Comparison of ENCODE assay signal across 9 mouse cellular contexts in genomic region chr7:3707027-3707426, GRCm38 (mm10). TPM values are rescaled to one million over a fixed set of nuclear protein-coding genes. Genes with fewer than 3 reads are reported as not detected.
DNase-seq lines count a peak whose midpoint lies in the region; ATAC-seq and TF ChIP-seq lines count a peak whose summit lies in the region.
"Had no signal": no experiment of that assay in that cellular context is flagged by ENCODE, and none has a peak within 500 bp of the region (broad histone marks: within the 10 kb centered on the region; RNA-seq: fewer than 3 reads in every experiment).

No protein-coding gene starts in this region.

- no peak for TF ChIP-seq CTCF in liver, embryonic 14.5 days (IDR thresholded peaks at IDR 0.05; ENCODE audit: low read depth)
- no peak for TF ChIP-seq CTCF in thymus, adult 2 months (IDR thresholded peaks at IDR 0.05; ENCODE audit: borderline replicate concordance, control insufficient read depth, extremely low read depth, insufficient read depth, low read length, poor library complexity)

- no peak overlapping the region for H3K27ac ChIP-seq in forebrain, embryonic 11.5 days (ENCODE audit: low read depth, low read length)
- H3K27ac ChIP-seq in forebrain, embryonic 16.5 days (ENCODE audit: low read length), result no peak overlapping the region
- no peak overlapping the region for H3K27ac ChIP-seq in embryonic facial prominence, embryonic 12.5 days
- H3K27ac ChIP-seq in liver, embryonic 14.5 days, result peak overlapping the region; percentile 15
- no peak overlapping the region for H3K27ac ChIP-seq in thymus, adult 2 months (ENCODE audit: control insufficient read depth, insufficient read depth, low read length)

- TF ChIP-seq POLR2A in thymus, adult 2 months (IDR thresholded peaks at IDR 0.05; ENCODE audit: control insufficient read depth, extremely low read depth, insufficient read depth, low read length, poor library complexity), result no peak

- H3K9me3 ChIP-seq in forebrain, embryonic 11.5 days (ENCODE audit: control insufficient read depth, low read length), result no peaks in the 10 kb centered on the region
- H3K9me3 ChIP-seq in forebrain, embryonic 16.5 days (ENCODE audit: control insufficient read depth, low read length), result no peaks in the 10 kb centered on the region
- no peaks in the 10 kb centered on the region for H3K9me3 ChIP-seq in embryonic facial prominence, embryonic 12.5 days
- no peaks in the 10 kb centered on the region for H3K9me3 ChIP-seq in liver, embryonic 14.5 days (ENCODE audit: control insufficient read depth, low read length)

- no peak for TF ChIP-seq EP300 in liver, embryonic 14.5 days (IDR thresholded peaks at IDR 0.05; ENCODE audit: low read depth)

- no peak overlapping the region for H3K4me3 ChIP-seq in forebrain, embryonic 11.5 days (ENCODE audit: low read depth, low read length)
- H3K4me3 ChIP-seq in forebrain, embryonic 16.5 days (replicated peaks; ENCODE audit: low read length), result no peak overlapping the region
- no peak overlapping the region for H3K4me3 ChIP-seq in embryonic facial prominence, embryonic 12.5 days
- H3K4me3 ChIP-seq in liver, embryonic 14.5 days (ENCODE audit: insufficient read depth in 1 of 2, low read depth in 2 of 2, low read length in 2 of 2), result peak overlapping the region in 1 of 2 experiments; percentile 88; a peak in 1 of 4 replicates
- H3K4me3 ChIP-seq in thymus, adult 2 months (ENCODE audit: control insufficient read depth, insufficient read depth, low read length), result no peak overlapping the region

- peak; percentile 48 for DNase-seq in forebrain, embryonic 11.5 days (ENCODE audit: low spot score)
- DNase-seq in 416B (ENCODE audit: low read depth), result peak; percentile 97
- peak in 1 of 3 experiments; percentile 37 for DNase-seq in liver, embryonic 14.5 days (ENCODE audit: low read depth in 3 of 3, low spot score in 3 of 3)
- no peak for DNase-seq in thymus, adult 2 months
- DNase-seq in right cerebral cortex, postnatal 25 days, result no peak
- DNase-seq: thymus, postnatal 25 days had no signal

- H3K9ac ChIP-seq in forebrain, embryonic 11.5 days (ENCODE audit: low read length), result no peak overlapping the region
- no peak overlapping the region for H3K9ac ChIP-seq in forebrain, embryonic 16.5 days (replicated peaks; ENCODE audit: low read depth, low read length)
- no peak overlapping the region for H3K9ac ChIP-seq in embryonic facial prominence, embryonic 12.5 days
- H3K9ac ChIP-seq in liver, embryonic 14.5 days (replicated peaks), result no peak overlapping the region; the same call in 1 of the 2 replicates

- ATAC-seq in forebrain, embryonic 11.5 days (replicated peaks; ENCODE audit: low FRiP score), result no peak
- no peak for ATAC-seq in forebrain, embryonic 16.5 days
- no peak for ATAC-seq in embryonic facial prominence, embryonic 12.5 days (ENCODE audit: insufficient number of reproducible peaks, insufficient read depth, low FRiP score, low TSS enrichment)
- ATAC-seq in liver, embryonic 14.5 days (ENCODE audit: insufficient read depth), result 0 out of 2 replicates have a peak, but pooled peaks have one; percentile 1
- no peak for ATAC-seq in erythroblast, adult 5-6 weeks (replicated peaks; ENCODE audit: low FRiP score, poor library complexity, severe bottlenecking)

- no peak overlapping the region for H3K4me2 ChIP-seq in forebrain, embryonic 11.5 days (ENCODE audit: low read depth, low read length, severe bottlenecking)
- no peak overlapping the region; the same call in 1 of the 2 replicates for H3K4me2 ChIP-seq in forebrain, embryonic 16.5 days (ENCODE audit: low read length)
- peak overlapping the region; percentile 73 for H3K4me2 ChIP-seq in embryonic facial prominence, embryonic 12.5 days (replicated peaks)
- H3K4me2 ChIP-seq in liver, embryonic 14.5 days (ENCODE audit: low read depth), result peak overlapping the region; percentile 92

- peaks cover 3% of the 10 kb centered on the region; the same call in 1 of the 2 replicates for H3K4me1 ChIP-seq in forebrain, embryonic 11.5 days (replicated peaks; ENCODE audit: control insufficient read depth, insufficient read depth, low read length)
- peaks cover 19% of the 10 kb centered on the region for H3K4me1 ChIP-seq in forebrain, embryonic 16.5 days (replicated peaks; ENCODE audit: control insufficient read depth, insufficient read depth, low read length)
- peaks cover 5% of the 10 kb centered on the region for H3K4me1 ChIP-seq in embryonic facial prominence, embryonic 12.5 days
- peaks cover 5 to 10% of the 10 kb centered on the region in 2 experiments; a peak in 2 of 4 replicates for H3K4me1 ChIP-seq in liver, embryonic 14.5 days (replicated peaks; ENCODE audit: control insufficient read depth in 2 of 2, insufficient read depth in 2 of 2, low read length in 1 of 2)
- H3K4me1 ChIP-seq in thymus, adult 2 months (replicated peaks; ENCODE audit: control insufficient read depth, insufficient read depth, low read length), result peaks cover 12% of the 10 kb centered on the region

- peaks cover 2% of the 10 kb centered on the region; the same call in 1 of the 2 replicates for H3K36me3 ChIP-seq in forebrain, embryonic 11.5 days (ENCODE audit: control insufficient read depth, insufficient read depth, low read length)
- H3K36me3 ChIP-seq in forebrain, embryonic 16.5 days (ENCODE audit: control insufficient read depth, insufficient read depth), result peaks cover 6% of the 10 kb centered on the region; the same call in 1 of the 2 replicates
- H3K36me3 ChIP-seq in embryonic facial prominence, embryonic 12.5 days, result peaks cover 26% of the 10 kb centered on the region
- H3K36me3 ChIP-seq in liver, embryonic 14.5 days (replicated peaks; ENCODE audit: control insufficient read depth, insufficient read depth, low read depth), result peaks cover 32% of the 10 kb centered on the region
- peaks cover 31% of the 10 kb centered on the region for H3K36me3 ChIP-seq in thymus, adult 2 months (ENCODE audit: control insufficient read depth, insufficient read depth, low read length)

- 72% methylated on average over 4 of the region's 4 CpGs for WGBS in forebrain, embryonic 11.5 days
- 61% methylated on average over 4 of the region's 4 CpGs for WGBS in forebrain, embryonic 16.5 days
- 63% methylated on average over 4 of the region's 4 CpGs for WGBS in embryonic facial prominence, embryonic 12.5 days
- 14% methylated on average over 4 of the region's 4 CpGs for WGBS in liver, embryonic 14.5 days (ENCODE audit: insufficient replicate concordance)
- WGBS in thymus, adult 2 months, result 41% methylated on average over 4 of the region's 4 CpGs

- no peaks in the 10 kb centered on the region for H3K27me3 ChIP-seq in forebrain, embryonic 11.5 days (ENCODE audit: control insufficient read depth, insufficient read depth, low read length)
- H3K27me3 ChIP-seq in forebrain, embryonic 16.5 days (replicated peaks; ENCODE audit: control insufficient read depth, insufficient read depth, low read length), result no peaks in the 10 kb centered on the region
- no peaks in the 10 kb centered on the region for H3K27me3 ChIP-seq in embryonic facial prominence, embryonic 12.5 days
- no peaks in the 10 kb centered on the region for H3K27me3 ChIP-seq in liver, embryonic 14.5 days (ENCODE audit: control insufficient read depth, insufficient read depth, low read length)
- H3K27me3 ChIP-seq in thymus, adult 2 months (ENCODE audit: control insufficient read depth, insufficient read depth, low read length), result no peaks in the 10 kb centered on the region

RNA-seq across cellular contexts. Expression of gene Rps9, which starts 3.2 kb away (rescaled TPM):
- polyA plus RNA-seq in forebrain, embryonic 11.5 days (2014; fragmentation: Nextera tagmentation; extraction: Ambion mirVana), result 1,200 and 1,214 TPM in 2 replicates
- polyA plus RNA-seq in forebrain, embryonic 16.5 days (2015; fragmentation: Nextera tagmentation; extraction: Ambion mirVana), result 852 and 923 TPM in 2 replicates
- 1,360 and 1,379 TPM in 2 replicates for polyA plus RNA-seq in embryonic facial prominence, embryonic 12.5 days (2016; fragmentation: Nextera tagmentation; extraction: Ambion mirVana)
- 680 and 1,914 TPM in 2 replicates for polyA plus RNA-seq in liver, embryonic 14.5 days (2012; rRNA removed)
- polyA plus RNA-seq in liver, embryonic 14.5 days (2014; fragmentation: Nextera tagmentation; extraction: Ambion mirVana), result 960 and 985 TPM in 2 replicates
- polyA plus RNA-seq in thymus, adult 2 months (2012; rRNA removed), result 2,860 and 2,943 TPM in 2 replicates
- 418 and 419 TPM in 2 replicates for total RNA-seq in erythroblast, adult 5-6 weeks (2015; ENCODE audit: low replicate concordance)
- 230 and 442 TPM in 2 replicates for total RNA-seq in erythroblast, adult 5-6 weeks (2017; ENCODE audit: low replicate concordance)

RNA-seq across cellular contexts. Expression of gene Pirb, which starts 13.2 kb away (rescaled TPM):
- 0.12 and 0.27 TPM in 2 replicates for polyA plus RNA-seq in forebrain, embryonic 11.5 days (2014; fragmentation: Nextera tagmentation; extraction: Ambion mirVana)
- 0.14 and 0.37 TPM in 2 replicates for polyA plus RNA-seq in forebrain, embryonic 16.5 days (2015; fragmentation: Nextera tagmentation; extraction: Ambion mirVana)
- 0.08 TPM in 1 of 2 replicates, not detected in the other for polyA plus RNA-seq in embryonic facial prominence, embryonic 12.5 days (2016; fragmentation: Nextera tagmentation; extraction: Ambion mirVana)
- polyA plus RNA-seq in liver, embryonic 14.5 days (2012; rRNA removed), result 1.6 TPM in 2 replicates
- polyA plus RNA-seq in liver, embryonic 14.5 days (2014; fragmentation: Nextera tagmentation; extraction: Ambion mirVana), result 1.8 and 2.2 TPM in 2 replicates
- 17.5 and 20.0 TPM in 2 replicates for polyA plus RNA-seq in thymus, adult 2 months (2012; rRNA removed)
- total RNA-seq in erythroblast, adult 5-6 weeks (2015; ENCODE audit: low replicate concordance), result 44.4 and 48.7 TPM in 2 replicates
- 10.7 and 16.3 TPM in 2 replicates for total RNA-seq in erythroblast, adult 5-6 weeks (2017; ENCODE audit: low replicate concordance)

RNA-seq across cellular contexts. Expression of gene Mboat7, which starts 13.7 kb away (rescaled TPM):
- 37.1 and 40.2 TPM in 2 replicates for polyA plus RNA-seq in forebrain, embryonic 11.5 days (2014; fragmentation: Nextera tagmentation; extraction: Ambion mirVana)
- 60.6 and 86.3 TPM in 2 replicates for polyA plus RNA-seq in forebrain, embryonic 16.5 days (2015; fragmentation: Nextera tagmentation; extraction: Ambion mirVana)
- polyA plus RNA-seq in embryonic facial prominence, embryonic 12.5 days (2016; fragmentation: Nextera tagmentation; extraction: Ambion mirVana), result 58.3 and 60.8 TPM in 2 replicates
- polyA plus RNA-seq in liver, embryonic 14.5 days (2012; rRNA removed), result 10.3 and 11.6 TPM in 2 replicates
- 11.5 and 13.0 TPM in 2 replicates for polyA plus RNA-seq in liver, embryonic 14.5 days (2014; fragmentation: Nextera tagmentation; extraction: Ambion mirVana)
- polyA plus RNA-seq in thymus, adult 2 months (2012; rRNA removed), result 75.5 and 82.5 TPM in 2 replicates
- 22.8 and 27.7 TPM in 2 replicates for total RNA-seq in erythroblast, adult 5-6 weeks (2015; ENCODE audit: low replicate concordance)
- total RNA-seq in erythroblast, adult 5-6 weeks (2017; ENCODE audit: low replicate concordance), result 6.1 and 8.4 TPM in 2 replicates

RNA-seq across cellular contexts. Expression of gene Tsen34, which starts 14.4 kb away (rescaled TPM):
- 243 and 269 TPM in 2 replicates for polyA plus RNA-seq in forebrain, embryonic 11.5 days (2014; fragmentation: Nextera tagmentation; extraction: Ambion mirVana)
- 240 and 241 TPM in 2 replicates for polyA plus RNA-seq in forebrain, embryonic 16.5 days (2015; fragmentation: Nextera tagmentation; extraction: Ambion mirVana)
- 283 and 284 TPM in 2 replicates for polyA plus RNA-seq in embryonic facial prominence, embryonic 12.5 days (2016; fragmentation: Nextera tagmentation; extraction: Ambion mirVana)
- 22.8 and 25.3 TPM in 2 replicates for polyA plus RNA-seq in liver, embryonic 14.5 days (2012; rRNA removed)
- polyA plus RNA-seq in liver, embryonic 14.5 days (2014; fragmentation: Nextera tagmentation; extraction: Ambion mirVana), result 34.4 and 34.6 TPM in 2 replicates
- polyA plus RNA-seq in thymus, adult 2 months (2012; rRNA removed), result 53.6 and 57.6 TPM in 2 replicates
- total RNA-seq in erythroblast, adult 5-6 weeks (2015; ENCODE audit: low replicate concordance), result 1.2 and 7.9 TPM in 2 replicates
- total RNA-seq in erythroblast, adult 5-6 weeks (2017; ENCODE audit: low replicate concordance), result 1.3 and 3.2 TPM in 2 replicates

RNA-seq across cellular contexts. Expression of gene Tmc4, which starts 29.7 kb away (rescaled TPM):
- 2.1 and 3.5 TPM in 2 replicates for polyA plus RNA-seq in forebrain, embryonic 11.5 days (2014; fragmentation: Nextera tagmentation; extraction: Ambion mirVana)
- polyA plus RNA-seq in forebrain, embryonic 16.5 days (2015; fragmentation: Nextera tagmentation; extraction: Ambion mirVana), result 2.5 and 3.3 TPM in 2 replicates
- 6.2 and 7.4 TPM in 2 replicates for polyA plus RNA-seq in embryonic facial prominence, embryonic 12.5 days (2016; fragmentation: Nextera tagmentation; extraction: Ambion mirVana)
- 5.5 and 7.6 TPM in 2 replicates for polyA plus RNA-seq in liver, embryonic 14.5 days (2012; rRNA removed)
- 5.7 and 6.7 TPM in 2 replicates for polyA plus RNA-seq in liver, embryonic 14.5 days (2014; fragmentation: Nextera tagmentation; extraction: Ambion mirVana)
- polyA plus RNA-seq in thymus, adult 2 months (2012; rRNA removed), result 21.7 and 27.9 TPM in 2 replicates
- 0.63 TPM in 1 of 2 replicates, not detected in the other for total RNA-seq in erythroblast, adult 5-6 weeks (2015; ENCODE audit: low replicate concordance)
- total RNA-seq in erythroblast, adult 5-6 weeks (2017; ENCODE audit: low replicate concordance), result 2.1 and 3.6 TPM in 2 replicates

Comparison
In these comparisons a context has a peak if more than half of its experiments do, and no peak if none do; other contexts are left out.
1. DNase-seq: peak in forebrain, embryonic 11.5 days (single experiment) and 416B (single experiment); none in thymus, adult 2 months (single experiment) and right cerebral cortex, postnatal 25 days (single experiment).
2. H3K4me2 ChIP-seq: peak in embryonic facial prominence, embryonic 12.5 days (single experiment) and liver, embryonic 14.5 days (single experiment); none in forebrain, embryonic 11.5 days (single experiment) and forebrain, embryonic 16.5 days (single experiment).